Mouse (Mus musculus) hindbrain, embryonic 13.5 days (tissue): Measurements from ENCODE around the gene Wdr46. TPM values are rescaled to one million over a fixed set of nuclear protein-coding genes. Genes with fewer than 3 reads are reported as not detected.
"Not testable (repeated sequence)": the region's sequence is repeated elsewhere in the genome, so short reads cannot be mapped to it uniquely, and the experiment has no call there.

Experiments used
- ATAC-seq: fragments of 200-750 bp; cut with Nextera tagmentation; 2 replicates; pipeline ENCODE4 v1.8.0; 2017; ENCODE audit warnings: moderate TSS enrichment; ENCODE audit not compliant: low FRiP score
- H3K27ac ChIP-seq: fragments of 300-500 bp; sonication (generic); 2 replicates; pipeline ENCODE4 v1.5.1; 2015; ENCODE audit warnings: inconsistent platforms, mild to moderate bottlenecking, moderate library complexity
- H3K27me3 ChIP-seq: fragments of 300-500 bp; sonication (generic); 2 replicates; pipeline ENCODE4 v1.6.1; 2015; ENCODE audit warnings: mild to moderate bottlenecking, inconsistent platforms
- H3K36me3 ChIP-seq: fragments of 300-500 bp; sonication (generic); 2 replicates; pipeline ENCODE4 v1.6.1; 2015; ENCODE audit warnings: mild to moderate bottlenecking, inconsistent platforms
- H3K4me1 ChIP-seq: fragments of 300-500 bp; sonication (generic); replicated peaks from 2 replicates; pipeline ENCODE4 v1.6.1; 2015; ENCODE audit warnings: inconsistent platforms
- H3K4me2 ChIP-seq: fragments of 300-500 bp; sonication (generic); 2 replicates; pipeline ENCODE4 v1.6.1; 2015; ENCODE audit warnings: inconsistent platforms, mild to moderate bottlenecking, moderate library complexity
- H3K4me3 ChIP-seq: fragments of 300-500 bp; sonication (generic); 2 replicates; pipeline ENCODE4 v1.5.1; 2015; ENCODE audit warnings: mild to moderate bottlenecking, inconsistent platforms
- H3K9ac ChIP-seq: fragments of 300-500 bp; sonication (generic); 2 replicates; pipeline ENCODE4 v1.6.1; 2015; ENCODE audit warnings: mild to moderate bottlenecking, inconsistent platforms
- H3K9me3 ChIP-seq: fragments of 300-500 bp; sonication (generic); 2 replicates; pipeline ENCODE4 v1.6.1; 2016; ENCODE audit warnings: inconsistent platforms
- WGBS: fragments of 180-500 bp; shearing (Covaris S2); methylation state at CpG from one replicate; pipeline ENCODE4 v1.1.7; 2015; 5-methylcytosine and 5-hydroxymethylcytosine counted together
- polyA plus RNA-seq: library from polyadenylated mRNA; unstranded; fragments of >200 nt; fragmentation: Nextera tagmentation; extraction: Ambion mirVana; gene quantifications from 2 replicates; pipeline ENCODE4 v1.2.1, GENCODE M21; 2015

Gene Wdr46
- polyA plus RNA-seq, 1 experiment from 2014 or later = 25.2 TPM

- H3K4me3 ChIP-seq = peak overlapping the region; percentile 52
- not testable (repeated sequence) for H3K9me3 ChIP-seq, H3K36me3 ChIP-seq
- peaks cover 28% of the 10 kb centered on the region for H3K4me1 ChIP-seq
- peak overlapping the region; percentile 58 for H3K4me2 ChIP-seq
- ATAC-seq = peak; percentile 96
- peak overlapping the region; percentile 93 for H3K27ac ChIP-seq
- 1% methylated on average over 27 of the region's 27 CpGs for WGBS
- peak overlapping the region; percentile 71 for H3K9ac ChIP-seq
- peaks cover 43% of the 10 kb centered on the region for H3K27me3 ChIP-seq
Observed at GRCm38 (mm10) chr17:33981192-33981909, 40.9 kb downstream of the Wdr46 start.

GRCm38 (mm10) chr17:33982136-33982535 lies 41.7 kb downstream of the Wdr46 start:
- H3K36me3 ChIP-seq, ATAC-seq, H3K9me3 ChIP-seq: not testable (repeated sequence)
- Histone ChIP-seq H3K4me3 (peak overlapping the region; percentile 52), H3K4me2 (peak overlapping the region; percentile 58), H3K4me1 (peaks cover 28% of the 10 kb centered on the region), H3K9ac (0 out of 2 replicates have a peak overlapping the region, but pooled peaks have one; percentile 71), H3K27ac (peak overlapping the region; percentile 93), H3K27me3 (peaks cover 35% of the 10 kb centered on the region)
- WGBS = 7% methylated on average over 8 of the region's 8 CpGs

- no peaks in the 10 kb centered on the region for H3K36me3 ChIP-seq
- peaks cover 10% of the 10 kb centered on the region; the same call in 1 of the 2 replicates for H3K27me3 ChIP-seq
- no peaks in the 10 kb centered on the region for H3K9me3 ChIP-seq
- H3K4me3 ChIP-seq = no peak overlapping the region
- H3K4me2 ChIP-seq = no peak overlapping the region
- no peak overlapping the region for H3K9ac ChIP-seq
- 30% methylated on average over 10 of the region's 10 CpGs for WGBS
- H3K4me1 ChIP-seq = no peaks in the 10 kb centered on the region
- 0 out of 2 replicates have a peak overlapping the region, but pooled peaks have one; percentile 8 for H3K27ac ChIP-seq
- no peak for ATAC-seq
Observed at GRCm38 (mm10) chr17:33991788-33992664, 51.6 kb downstream of the Wdr46 start.

GRCm38 (mm10) chr17:33994959-33995358 lies 54.5 kb downstream of the Wdr46 start:
- H3K4me2 ChIP-seq = no peak overlapping the region
- H3K27ac ChIP-seq = no peak overlapping the region
- H3K4me1 ChIP-seq = peaks cover 9% of the 10 kb centered on the region
- H3K36me3 ChIP-seq = no peaks in the 10 kb centered on the region
- H3K27me3 ChIP-seq = peaks cover 24% of the 10 kb centered on the region
- no peak overlapping the region for H3K9ac ChIP-seq
- no peaks in the 10 kb centered on the region for H3K9me3 ChIP-seq
- no peak overlapping the region for H3K4me3 ChIP-seq
- WGBS = 87% methylated on average over 8 of the region's 8 CpGs
- ATAC-seq = no peak

GRCm38 (mm10) chr17:33995651-33996050 lies 55.2 kb downstream of the Wdr46 start:
- no peak for ATAC-seq
- Histone ChIP-seq H3K27me3 (peaks cover 31% of the 10 kb centered on the region), H3K36me3 (no peaks in the 10 kb centered on the region), H3K9ac (no peak overlapping the region), H3K9me3 (no peaks in the 10 kb centered on the region), H3K4me3 (no peak overlapping the region), H3K4me1 (peaks cover 15% of the 10 kb centered on the region), H3K27ac (no peak overlapping the region), H3K4me2 (no peak overlapping the region)
- WGBS = 73% methylated on average over 3 of the region's 3 CpGs

GRCm38 (mm10) chr17:33997025-33997424 lies 56.6 kb downstream of the Wdr46 start:
- WGBS = 88% methylated on average over 2 of the region's 2 CpGs
- not testable (repeated sequence) for H3K27ac ChIP-seq, H3K9me3 ChIP-seq, H3K4me2 ChIP-seq, ATAC-seq, H3K9ac ChIP-seq, H3K4me3 ChIP-seq, H3K36me3 ChIP-seq
- Histone ChIP-seq H3K27me3 (peaks cover 45% of the 10 kb centered on the region), H3K4me1 (peaks cover 15% of the 10 kb centered on the region)

GRCm38 (mm10) chr17:33998697-33999096 lies 58.2 kb downstream of the Wdr46 start:
- H3K4me2 ChIP-seq, H3K4me3 ChIP-seq, H3K9me3 ChIP-seq, H3K9ac ChIP-seq, ATAC-seq, H3K27ac ChIP-seq, H3K36me3 ChIP-seq: not testable (repeated sequence)
- whole genome bisulfite sequencing = 69% methylated on average over 5 of the region's 5 CpGs
- H3K4me1 ChIP-seq = peaks cover 15% of the 10 kb centered on the region
- peaks cover 49% of the 10 kb centered on the region for H3K27me3 ChIP-seq

Other genes with a start within 250 kb of the Wdr46 start
- 68.4 and 69.1 TPM in 2 replicates for gene March2, start 222.0 kb upstream of the Wdr46 start, polyA plus RNA-seq
- gene Rab11b, start 180.1 kb upstream of the Wdr46 start, polyA plus RNA-seq = 494 and 549 TPM in 2 replicates
- 23.5 and 24.7 TPM in 2 replicates for gene Angptl4, start 158.8 kb upstream of the Wdr46 start, polyA plus RNA-seq
- 37.4 and 40.5 TPM in 2 replicates for gene Kank3, start 130.1 kb upstream of the Wdr46 start, polyA plus RNA-seq
- gene Rps28, start 116.1 kb upstream of the Wdr46 start, polyA plus RNA-seq = 683 and 734 TPM in 2 replicates
- 497 and 540 TPM in 2 replicates for gene Ndufa7, start 116.1 kb upstream of the Wdr46 start, polyA plus RNA-seq
- 59.0 and 60.3 TPM in 2 replicates for gene Cd320, start 97.6 kb upstream of the Wdr46 start, polyA plus RNA-seq
- gene Gm7029, start 66.8 kb upstream of the Wdr46 start, polyA plus RNA-seq = not detected in 2 replicates
- gene Kifc1, start 50.0 kb upstream of the Wdr46 start, polyA plus RNA-seq = 1.8 and 2.1 TPM in 2 replicates
- 0.41 and 0.49 TPM in 2 replicates for gene Platr17, start 35.5 kb upstream of the Wdr46 start, polyA plus RNA-seq
- 48.1 and 54.6 TPM in 2 replicates for gene Daxx, start 31.2 kb upstream of the Wdr46 start, polyA plus RNA-seq
- gene Tapbp, start 24.8 kb upstream of the Wdr46 start, polyA plus RNA-seq = 26.8 and 29.2 TPM in 2 replicates
- 16.8 and 18.7 TPM in 2 replicates for gene Zbtb22, start 24.8 kb upstream of the Wdr46 start, polyA plus RNA-seq
- gene Rgl2, start 11.1 kb upstream of the Wdr46 start, polyA plus RNA-seq = 56.7 and 56.9 TPM in 2 replicates
- 186 and 199 TPM in 2 replicates for gene Pfdn6, start 317 bp upstream of the Wdr46 start, polyA plus RNA-seq
- 12.2 TPM in 2 replicates for gene B3galt4, start 10.8 kb downstream of the Wdr46 start, polyA plus RNA-seq
- 69.6 and 69.9 TPM in 2 replicates for gene Vps52, start 15.2 kb downstream of the Wdr46 start, polyA plus RNA-seq
- 928 and 950 TPM in 2 replicates for gene Rps18, start 15.3 kb downstream of the Wdr46 start, polyA plus RNA-seq
- gene H2-K1, start 59.7 kb downstream of the Wdr46 start, polyA plus RNA-seq = 12.2 and 13.0 TPM in 2 replicates
- gene Ring1, start 84.0 kb downstream of the Wdr46 start, polyA plus RNA-seq = 19.2 and 21.5 TPM in 2 replicates
- gene H2-Ke6, start 87.4 kb downstream of the Wdr46 start, polyA plus RNA-seq = 62.9 and 65.0 TPM in 2 replicates
- gene Slc39a7, start 91.0 kb downstream of the Wdr46 start, polyA plus RNA-seq = 164 and 172 TPM in 2 replicates
- gene Rxrb, start 91.2 kb downstream of the Wdr46 start, polyA plus RNA-seq = 56.8 and 59.2 TPM in 2 replicates
- 3.2 and 3.8 TPM in 2 replicates for gene Col11a2, start 98.8 kb downstream of the Wdr46 start, polyA plus RNA-seq
- 0.18 TPM in 1 of 2 replicates, not detected in the other for gene H2-Oa, start 151.7 kb downstream of the Wdr46 start, polyA plus RNA-seq
- 14.4 and 16.9 TPM in 2 replicates for gene H2-DMa, start 178.9 kb downstream of the Wdr46 start, polyA plus RNA-seq
- gene Brd2, start 182.0 kb downstream of the Wdr46 start, polyA plus RNA-seq = 127 and 129 TPM in 2 replicates
- gene H2-DMb2, start 202.6 kb downstream of the Wdr46 start, polyA plus RNA-seq = 0.27 TPM in 2 replicates
- 0.60 and 0.84 TPM in 2 replicates for gene H2-DMb1, start 212.4 kb downstream of the Wdr46 start, polyA plus RNA-seq
- 1.1 and 1.3 TPM in 2 replicates for gene Tap1, start 246.9 kb downstream of the Wdr46 start, polyA plus RNA-seq
- gene Psmb9, start 247.1 kb downstream of the Wdr46 start, polyA plus RNA-seq = 0.89 and 1.5 TPM in 2 replicates